Mouse (Mus musculus) bone marrow macrophage, adult 2 months (primary cell): ENCODE results near the gene Arhgap21. TPM values are rescaled to one million over a fixed set of nuclear protein-coding genes. Genes with fewer than 3 reads are reported as not detected.

Experiments
- H3K27ac ChIP-seq: 2 replicates; pipeline ENCODE4 v1.5.1; 2012; ENCODE audit warnings: low read depth, low read length; ENCODE audit not compliant: insufficient read depth
- H3K4me1 ChIP-seq: 2 replicates; pipeline ENCODE4 v1.6.1; 2012; ENCODE audit warnings: low read length; ENCODE audit not compliant: control insufficient read depth, insufficient read depth
- H3K4me3 ChIP-seq: 2 replicates; pipeline ENCODE4 v1.5.1; 2012; ENCODE audit warnings: mild to moderate bottlenecking, low read length, moderate library complexity; ENCODE audit not compliant: insufficient read depth
- CTCF ChIP-seq: IDR thresholded peaks from 2 replicates; pipeline ENCODE4 v1.5.1; 2012; ENCODE audit warnings: low read depth, mild to moderate bottlenecking, low read length, moderate library complexity
- POLR2A ChIP-seq: IDR thresholded peaks from 2 replicates; pipeline ENCODE4 v1.6.1; 2012; ENCODE audit warnings: mild to moderate bottlenecking, low read depth, low read length, borderline replicate concordance
- polyA plus RNA-seq: library from polyadenylated mRNA; stranded (reverse); fragments of >200 nt; gene quantifications from 2 replicates; pipeline ENCODE4 v1.2.4, GENCODE M21; 2012; ENCODE audit not compliant: missing spikeins, insufficient read depth, insufficient read length

The Arhgap21 gene
- 14.7 and 22.7 TPM in 2 replicates for polyA plus RNA-seq

DNA sequence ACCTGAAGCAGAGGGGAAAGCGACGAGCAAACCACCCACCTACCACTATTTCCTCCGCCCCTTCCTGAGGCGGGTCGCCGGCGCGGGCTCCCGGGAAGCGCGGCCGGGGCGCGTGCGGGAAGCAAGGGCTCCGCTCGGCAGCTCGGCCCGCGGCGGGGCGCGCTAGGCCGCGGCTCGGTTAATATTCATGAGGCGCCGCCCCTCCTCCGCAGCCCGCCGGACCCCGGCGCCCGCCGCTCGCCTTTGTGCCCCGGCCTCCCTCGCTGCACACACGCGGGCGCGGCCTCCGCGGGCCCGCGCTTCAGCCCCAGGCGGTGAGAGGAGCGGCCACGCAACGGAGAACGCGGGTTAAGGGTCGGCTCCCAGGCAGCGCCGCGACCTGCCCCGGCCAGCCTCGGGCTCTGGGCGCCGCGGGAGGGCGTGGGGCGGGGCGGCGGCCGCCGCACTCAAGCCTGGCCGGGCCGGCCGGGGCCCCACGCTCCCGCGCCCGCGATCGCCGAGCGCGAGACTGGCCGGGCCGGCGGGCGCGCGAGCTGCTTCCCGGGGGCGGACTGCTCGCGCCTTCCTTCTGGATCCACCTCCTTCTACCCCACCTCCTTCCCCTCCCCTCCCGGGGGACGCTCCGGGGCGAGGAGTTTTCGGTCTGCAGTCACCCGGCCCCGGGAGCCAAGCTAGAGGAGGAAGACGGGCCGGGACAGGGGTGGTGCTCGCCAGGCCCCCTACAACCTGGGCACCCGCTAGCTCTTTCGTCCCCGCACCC lies at the start of gene Arhgap21:
Gene Arhgap21, minus strand, starts transcription at position 441 of the 760 bp plus-strand sequence.
- TF ChIP-seq POLR2A, result peak; percentile 44; the same call in 1 of the 2 replicates
- no peak for TF ChIP-seq CTCF
- Histone ChIP-seq H3K27ac (peak within 1 kb of the TSS; percentile 73), H3K4me3 (peak within 1 kb of the TSS; percentile 75), H3K4me1 (peaks cover 14% of the 10 kb centered on the region)

DNA sequence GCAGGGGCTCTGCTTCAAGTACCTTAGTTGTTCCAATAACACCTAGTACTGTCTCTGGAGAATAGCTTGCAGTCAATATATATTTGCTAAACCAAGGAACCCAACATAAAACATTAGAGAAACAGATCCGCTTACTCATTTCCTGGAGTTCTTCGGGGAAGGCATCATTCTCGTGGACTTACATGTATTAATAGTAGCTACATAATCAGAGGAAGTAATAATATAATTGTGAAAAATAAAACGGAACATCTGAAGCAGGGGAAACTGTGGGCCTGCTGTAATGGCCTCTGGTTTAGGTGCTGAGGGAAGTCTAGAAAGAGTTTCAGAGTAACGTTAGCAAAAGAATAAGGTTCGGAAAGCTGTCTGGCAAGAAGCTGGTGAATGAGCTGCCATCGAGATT lies 47.9 kb upstream of the Arhgap21 start:
- peaks cover 15% of the 10 kb centered on the region for H3K4me1 ChIP-seq
- H3K4me3 ChIP-seq, result no peak overlapping the region
- TF ChIP-seq CTCF (no peak), POLR2A (no peak)
- peak overlapping the region; percentile 53 for H3K27ac ChIP-seq

DNA sequence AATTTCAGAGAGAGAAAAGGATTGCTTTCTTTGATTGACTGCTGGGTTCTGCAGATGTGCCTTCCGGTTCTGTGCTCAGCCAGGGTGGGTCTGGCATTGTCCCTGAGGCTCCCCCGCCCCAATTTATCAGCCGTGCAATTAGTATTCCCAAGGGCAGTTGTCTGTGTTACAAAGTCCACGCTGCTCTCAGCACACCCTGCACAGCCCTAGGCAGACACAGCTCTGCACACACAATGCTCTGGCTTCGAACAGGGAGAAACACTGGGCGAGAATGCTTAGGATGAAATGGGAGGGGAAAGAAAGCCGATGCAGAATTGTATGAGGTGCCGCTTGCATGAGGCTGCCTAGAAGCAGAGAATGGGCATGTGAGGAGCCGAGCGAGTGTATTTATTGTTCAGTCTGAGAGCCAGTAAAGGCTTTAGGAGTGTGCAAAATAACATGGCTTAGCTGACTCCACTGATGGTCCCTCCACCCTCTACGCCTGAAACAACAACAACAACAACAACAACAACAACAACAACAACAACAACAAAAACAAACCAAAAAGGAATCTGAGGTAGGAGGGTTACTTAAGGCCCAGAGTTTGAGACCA lies 42.2 kb upstream of the Arhgap21 start:
- Histone ChIP-seq H3K4me1 (peaks cover 3% of the 10 kb centered on the region), H3K27ac (no peak overlapping the region), H3K4me3 (no peak overlapping the region)
- TF ChIP-seq POLR2A (no peak), CTCF (no peak)

DNA sequence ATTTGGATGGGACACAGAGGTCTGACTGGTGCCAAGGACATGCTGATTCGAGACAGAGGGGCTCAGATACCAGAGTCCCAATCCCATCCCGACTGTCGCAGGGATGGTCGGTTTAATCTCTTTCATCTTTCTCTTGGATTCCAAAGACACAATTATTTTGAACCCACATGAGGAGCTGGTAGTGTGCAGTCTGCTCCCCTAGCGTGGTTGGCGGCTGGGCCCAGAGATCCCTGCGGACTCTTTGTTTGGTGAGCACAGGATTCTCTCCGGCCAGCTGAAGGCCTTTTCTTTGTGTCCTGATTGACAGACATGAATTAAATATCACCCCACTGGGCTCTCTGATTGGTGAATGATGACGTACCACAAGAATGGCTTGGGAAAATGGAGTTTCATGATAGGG lies 41.5 kb upstream of the Arhgap21 start:
- no peaks in the 10 kb centered on the region for H3K4me1 ChIP-seq
- no peak overlapping the region for H3K27ac ChIP-seq
- no peak overlapping the region for H3K4me3 ChIP-seq
- TF ChIP-seq CTCF, result no peak
- TF ChIP-seq POLR2A, result no peak

DNA sequence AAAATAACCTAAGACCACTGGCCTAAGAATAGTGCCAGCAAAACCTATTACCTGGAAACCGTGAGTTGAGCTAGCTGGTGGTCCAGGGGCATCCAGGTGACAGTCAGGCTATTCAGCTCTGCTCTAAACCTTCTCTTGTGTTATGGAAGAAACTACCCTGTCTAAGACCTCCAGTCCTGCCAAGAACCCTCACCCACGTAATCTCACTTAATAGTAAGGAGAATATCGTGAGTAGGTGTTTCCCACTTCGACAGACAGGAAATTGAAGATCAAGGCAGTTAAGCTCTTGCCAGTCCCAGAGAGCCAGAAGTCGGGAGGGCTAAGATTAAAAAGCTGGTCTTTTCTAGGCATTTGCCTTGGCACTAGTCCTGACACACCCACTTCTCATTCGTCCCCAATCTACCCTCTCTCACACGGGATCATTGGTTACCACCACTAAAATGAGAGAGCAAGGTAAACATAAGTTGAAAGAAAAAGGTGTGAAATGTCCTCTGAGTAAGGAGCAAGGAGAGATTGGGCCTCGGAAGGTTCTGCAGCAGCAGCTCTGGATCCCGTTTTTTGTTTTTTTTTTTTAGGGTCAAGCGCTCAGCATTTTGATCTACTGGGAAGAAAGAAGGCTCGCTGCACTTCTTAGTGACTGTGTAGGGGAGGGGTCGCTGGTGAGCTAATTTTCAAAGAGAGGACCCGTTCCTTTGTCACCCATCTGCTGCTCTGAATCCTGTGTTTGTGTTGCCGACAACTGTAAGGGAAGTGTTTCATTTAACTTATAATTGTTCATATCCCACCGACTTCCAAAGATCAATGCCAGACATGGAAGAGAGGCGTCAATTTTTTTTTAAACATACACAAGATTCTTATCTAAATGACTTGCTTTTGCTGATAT lies 40.8 kb upstream of the Arhgap21 start:
- TF ChIP-seq POLR2A (no peak), CTCF (no peak)
- Histone ChIP-seq H3K4me3 (no peak overlapping the region), H3K4me1 (no peaks in the 10 kb centered on the region), H3K27ac (no peak overlapping the region)

DNA sequence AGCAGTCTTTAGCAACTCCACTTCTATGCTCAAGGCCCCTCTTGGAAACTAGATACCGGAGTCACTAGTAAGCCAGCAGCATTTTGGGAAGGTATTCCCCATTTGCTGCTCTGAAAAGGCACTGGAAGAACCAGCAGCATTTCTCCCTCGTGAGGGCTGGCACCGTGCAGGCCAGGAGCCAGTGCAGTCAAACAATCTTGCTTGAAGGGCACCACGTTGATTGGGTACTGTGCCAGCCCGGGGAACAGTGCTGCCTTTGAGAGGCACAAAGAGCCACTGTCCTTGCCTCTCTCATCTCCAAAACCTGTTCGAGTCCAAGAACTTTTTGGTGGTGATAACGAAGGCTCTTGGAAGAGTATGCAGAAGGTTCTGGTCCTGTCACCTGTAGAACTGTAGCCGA lies 33.9 kb upstream of the Arhgap21 start:
- no peak overlapping the region for H3K27ac ChIP-seq
- H3K4me1 ChIP-seq, result no peaks in the 10 kb centered on the region
- TF ChIP-seq CTCF (no peak), POLR2A (no peak)
- H3K4me3 ChIP-seq, result no peak overlapping the region

DNA sequence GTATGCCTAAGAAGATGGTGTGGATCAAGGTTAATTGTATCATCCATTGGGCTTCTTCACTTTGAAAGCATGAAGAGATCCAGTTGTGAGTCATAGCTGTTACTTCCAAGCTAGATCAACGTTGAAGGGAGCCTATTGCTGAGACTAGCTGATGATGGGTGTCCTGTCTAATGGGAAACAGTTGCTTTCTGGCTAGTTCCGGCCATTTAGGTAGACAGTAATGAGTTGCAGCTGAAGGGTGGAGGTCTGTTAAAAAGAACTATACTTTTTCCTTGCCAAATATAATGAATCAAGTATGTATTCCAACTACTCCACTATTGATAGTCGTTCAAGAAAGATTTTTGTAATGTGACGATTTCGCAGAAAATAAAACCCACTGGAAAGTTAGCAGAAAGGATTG lies 32.5 kb upstream of the Arhgap21 start:
- TF ChIP-seq CTCF (no peak), POLR2A (no peak)
- Histone ChIP-seq H3K27ac (no peak overlapping the region), H3K4me1 (no peaks in the 10 kb centered on the region), H3K4me3 (no peak overlapping the region)

DNA sequence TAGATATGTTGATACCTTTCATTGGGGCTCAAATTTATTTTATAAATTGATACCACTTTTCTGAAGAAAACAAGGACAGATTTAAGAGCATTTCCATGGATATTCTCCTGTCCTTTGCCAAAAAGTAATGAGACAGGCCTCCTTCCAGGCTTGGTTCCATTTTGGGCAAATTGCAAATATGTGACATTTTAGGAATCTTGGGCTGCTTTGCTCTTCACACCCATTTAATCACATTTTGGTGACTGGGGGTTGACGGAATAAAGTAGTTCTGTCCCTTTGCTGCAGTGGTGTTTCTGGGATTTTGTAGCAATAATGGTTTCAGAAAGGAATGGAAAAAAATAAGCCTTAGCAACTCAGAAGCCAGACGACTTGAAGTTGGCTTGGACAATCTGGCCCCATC lies 26.9 kb upstream of the Arhgap21 start:
- no peak overlapping the region for H3K27ac ChIP-seq
- peaks cover 6% of the 10 kb centered on the region; the same call in 1 of the 2 replicates for H3K4me1 ChIP-seq
- TF ChIP-seq POLR2A, result no peak
- no peak for TF ChIP-seq CTCF
- H3K4me3 ChIP-seq, result no peak overlapping the region

DNA sequence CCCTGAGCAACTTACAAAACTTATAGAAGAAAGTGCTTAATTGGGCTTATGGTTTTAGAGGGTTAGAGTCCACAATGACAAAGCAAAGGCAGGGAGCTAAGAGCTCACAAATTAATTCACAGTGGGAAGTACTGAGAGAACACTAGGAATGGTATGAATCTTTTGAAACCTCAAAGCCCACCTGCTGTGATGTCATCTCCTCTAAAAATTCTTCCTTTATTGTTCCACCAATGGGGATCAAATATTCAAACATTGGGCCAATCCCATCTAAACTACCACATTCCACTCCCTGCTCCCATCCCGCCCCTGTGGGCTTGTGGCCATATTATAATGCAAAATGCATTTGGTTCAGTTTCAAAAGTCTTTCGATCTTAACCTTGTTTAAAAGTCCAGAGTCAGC lies 22.8 kb upstream of the Arhgap21 start:
- no peak overlapping the region for H3K27ac ChIP-seq
- no peak overlapping the region for H3K4me3 ChIP-seq
- H3K4me1 ChIP-seq, result peaks cover 6% of the 10 kb centered on the region; the same call in 1 of the 2 replicates
- TF ChIP-seq POLR2A (no peak), CTCF (no peak)

DNA sequence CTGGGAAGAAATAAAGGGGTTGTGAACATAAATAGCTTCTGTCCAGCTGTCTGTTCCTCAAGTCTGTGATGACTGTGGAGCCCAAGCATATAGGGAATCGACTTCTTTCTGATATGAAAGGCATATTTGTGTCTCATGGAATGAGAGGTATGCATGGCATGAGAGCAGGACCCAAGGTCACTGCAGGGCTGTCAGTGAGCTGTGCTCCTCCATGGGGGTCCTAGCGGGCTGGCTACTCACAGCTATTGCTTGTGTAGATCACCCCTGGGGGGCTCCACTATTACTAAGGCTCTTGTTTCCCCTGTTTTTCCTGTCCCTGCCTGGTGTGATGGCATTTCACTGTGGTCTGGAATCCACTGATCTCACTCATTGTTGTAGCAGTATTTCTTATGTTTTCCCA lies 22.2 kb upstream of the Arhgap21 start:
- no peak for TF ChIP-seq CTCF
- TF ChIP-seq POLR2A, result no peak
- H3K4me3 ChIP-seq, result no peak overlapping the region
- peaks cover 6% of the 10 kb centered on the region; the same call in 1 of the 2 replicates for H3K4me1 ChIP-seq
- H3K27ac ChIP-seq, result no peak overlapping the region
